Mouse (Mus musculus): ENCODE data around the gene Myt1l. TPM values are rescaled to one million over a fixed set of nuclear protein-coding genes. Genes with fewer than 3 reads are reported as not detected.

The Myt1l gene
- total RNA-seq, 2 experiments from 2014 or later, result 210 to 254 TPM

DNA sequence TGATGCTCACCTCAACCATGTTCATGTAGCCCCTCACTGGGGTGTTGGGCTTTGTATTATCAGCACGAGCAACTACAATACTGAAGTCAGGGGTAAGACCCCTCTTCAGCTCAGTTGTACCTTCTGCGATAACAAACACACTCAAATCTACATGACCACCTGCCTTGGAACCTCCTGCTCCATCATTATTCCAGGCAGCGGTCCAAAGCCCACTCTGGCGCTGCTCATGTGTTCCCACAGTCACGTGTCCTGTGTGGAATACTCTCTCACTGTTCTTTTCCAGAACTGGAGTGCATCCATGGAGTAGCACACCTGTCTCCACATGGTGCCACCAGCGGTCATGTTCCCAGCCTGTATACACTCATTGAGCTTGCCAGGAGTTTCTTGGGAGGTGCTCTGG lies 42.2 kb downstream of the Myt1l start:
- intact Hi-C loops (cut with DNase I), result no loop called here
- Histone ChIP-seq H3K27ac (no peak overlapping the region; the same call in 1 of the 2 replicates), H3K4me3 (no peak overlapping the region)
- no peak for DNase-seq (ENCODE audit: extremely low spot score in 1 of 2, low spot score in 2 of 2)
- TF ChIP-seq CTCF (IDR thresholded peaks at IDR 0.05), result no peak

- H3K27ac ChIP-seq, result peak overlapping the region; percentile 73
- intact Hi-C loops (cut with DNase I), result no loop called here
- DNase-seq (ENCODE audit: extremely low spot score in 1 of 2, low spot score in 2 of 2), result no peak
- TF ChIP-seq CTCF (IDR thresholded peaks at IDR 0.05), result no peak
- H3K4me3 ChIP-seq, result no peak overlapping the region
Measured at GRCm38 (mm10) chr12:29571613-29572012, 43.4 kb downstream of the Myt1l start.

DNA sequence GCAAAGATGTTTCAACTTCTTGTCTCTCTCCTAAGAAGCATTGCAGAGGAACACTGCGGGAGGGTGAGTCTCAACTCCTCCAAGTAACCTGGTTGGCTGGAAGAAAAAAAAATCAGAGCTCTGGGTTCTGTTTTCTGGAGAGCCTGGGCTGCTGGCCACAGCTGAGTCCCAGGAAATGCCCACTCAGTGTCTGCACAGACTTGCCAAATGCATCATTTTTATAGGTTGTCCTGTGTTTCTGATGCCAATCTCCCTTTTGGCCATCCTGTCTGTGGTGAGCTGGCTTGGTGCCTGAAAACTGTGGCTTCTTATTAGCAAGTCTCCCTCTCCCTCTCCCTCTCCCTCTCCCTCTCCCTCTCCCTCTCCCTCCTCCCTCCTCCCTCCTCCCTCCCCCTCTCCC lies 65.6 kb downstream of the Myt1l start:
- TF ChIP-seq CTCF (IDR thresholded peaks at IDR 0.05), result no peak
- Histone ChIP-seq H3K27ac (peak overlapping the region; percentile 44; the same call in 1 of the 2 replicates), H3K4me3 (no peak overlapping the region)
- intact Hi-C loops (cut with DNase I), result loop anchor here (2.0 kb wide), 1 partner anchor 225 kb away; no protein-coding TSS in a partner anchor
- peak in 1 of 2 experiments; percentile 62 for DNase-seq (ENCODE audit: extremely low spot score in 1 of 2, low spot score in 2 of 2)

- Histone ChIP-seq H3K27ac (no peak overlapping the region), H3K4me3 (no peak overlapping the region)
- TF ChIP-seq CTCF (IDR thresholded peaks at IDR 0.05), result peak; percentile 66
- intact Hi-C loops (cut with DNase I), result loop anchor here (5.0 kb wide), 1 partner anchor 237 kb away; no protein-coding TSS in a partner anchor
- DNase-seq (ENCODE audit: extremely low spot score in 1 of 2, low spot score in 2 of 2), result no peak
Measured at GRCm38 (mm10) chr12:29599916-29600315, 71.7 kb downstream of the Myt1l start.

- no peak for TF ChIP-seq CTCF (IDR thresholded peaks at IDR 0.05)
- Histone ChIP-seq H3K27ac (peak overlapping the region; percentile 51; the same call in 1 of the 2 replicates), H3K4me3 (no peak overlapping the region)
- intact Hi-C loops (cut with DNase I), result loop anchor here (5.0 kb wide), 1 partner anchor 236 kb away; no protein-coding TSS in a partner anchor
- no peak for DNase-seq (ENCODE audit: extremely low spot score in 1 of 2, low spot score in 2 of 2)
Measured at GRCm38 (mm10) chr12:29601223-29601622, 73.0 kb downstream of the Myt1l start.

DNA sequence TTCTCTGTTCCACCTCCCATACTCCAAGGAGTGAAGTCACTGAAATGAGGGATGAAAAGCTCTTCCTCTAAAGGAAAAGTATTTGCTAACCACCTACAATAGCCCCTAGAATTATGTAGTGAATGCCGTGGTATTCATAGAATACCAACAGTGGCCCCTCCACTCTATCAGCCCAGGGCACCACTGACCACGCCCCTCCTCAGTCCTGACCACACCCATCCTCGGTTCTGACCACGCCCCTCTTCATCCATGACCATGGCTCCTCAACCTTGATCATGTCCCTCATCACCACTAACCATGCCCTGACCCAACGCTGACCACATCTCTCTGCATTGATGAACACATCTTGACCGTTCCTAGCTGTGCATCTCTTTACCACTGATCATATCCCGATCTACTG lies 76.5 kb downstream of the Myt1l start:
- no peak for DNase-seq (ENCODE audit: extremely low spot score in 1 of 2, low spot score in 2 of 2)
- Histone ChIP-seq H3K4me3 (no peak overlapping the region), H3K27ac (peak overlapping the region; percentile 78)
- TF ChIP-seq CTCF (IDR thresholded peaks at IDR 0.05), result no peak
- intact Hi-C loops (cut with DNase I), result loop anchor here (5.0 kb wide), 1 partner anchor 233 kb away; no protein-coding TSS in a partner anchor

GRCm38 (mm10) chr12:29605124-29605523 lies 76.9 kb downstream of the Myt1l start:
- H3K4me3 ChIP-seq, result no peak overlapping the region
- DNase-seq (ENCODE audit: extremely low spot score in 1 of 2, low spot score in 2 of 2), result no peak
- TF ChIP-seq CTCF (IDR thresholded peaks at IDR 0.05), result no peak
- H3K27ac ChIP-seq, result peak overlapping the region; percentile 78
- intact Hi-C loops (cut with DNase I), result no loop called here

GRCm38 (mm10) chr12:29606221-29606620 lies 78.0 kb downstream of the Myt1l start:
- no peak for TF ChIP-seq CTCF (IDR thresholded peaks at IDR 0.05)
- H3K4me3 ChIP-seq, result no peak overlapping the region; the same call in 1 of the 2 replicates
- intact Hi-C loops (cut with DNase I), result no loop called here
- H3K27ac ChIP-seq, result peak overlapping the region; percentile 80
- no peak for DNase-seq (ENCODE audit: extremely low spot score in 1 of 2, low spot score in 2 of 2)

DNA sequence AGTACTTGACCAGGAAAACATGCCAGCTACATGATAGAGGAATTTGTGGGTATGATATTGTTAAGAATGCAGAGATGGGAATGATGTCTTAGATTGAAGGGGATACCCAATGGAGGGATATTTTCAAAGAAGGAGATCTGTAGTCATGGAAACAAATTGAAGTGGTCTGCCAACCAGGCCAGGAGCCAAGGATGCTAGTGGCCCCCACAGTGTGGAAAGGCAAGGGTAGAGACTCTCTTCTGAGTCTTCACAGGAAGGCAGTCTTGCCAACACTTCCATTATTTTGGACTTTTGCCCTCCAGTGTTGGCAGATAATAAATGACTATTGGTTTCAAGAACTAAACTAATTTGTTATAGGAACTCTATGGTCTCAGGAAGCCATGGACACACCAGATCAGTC lies 89.6 kb downstream of the Myt1l start:
- TF ChIP-seq CTCF (IDR thresholded peaks at IDR 0.05), result no peak
- Histone ChIP-seq H3K4me3 (no peak overlapping the region), H3K27ac (no peak overlapping the region)
- no peak for DNase-seq (ENCODE audit: extremely low spot score in 1 of 2, low spot score in 2 of 2)
- intact Hi-C loops (cut with DNase I), result no loop called here

DNA sequence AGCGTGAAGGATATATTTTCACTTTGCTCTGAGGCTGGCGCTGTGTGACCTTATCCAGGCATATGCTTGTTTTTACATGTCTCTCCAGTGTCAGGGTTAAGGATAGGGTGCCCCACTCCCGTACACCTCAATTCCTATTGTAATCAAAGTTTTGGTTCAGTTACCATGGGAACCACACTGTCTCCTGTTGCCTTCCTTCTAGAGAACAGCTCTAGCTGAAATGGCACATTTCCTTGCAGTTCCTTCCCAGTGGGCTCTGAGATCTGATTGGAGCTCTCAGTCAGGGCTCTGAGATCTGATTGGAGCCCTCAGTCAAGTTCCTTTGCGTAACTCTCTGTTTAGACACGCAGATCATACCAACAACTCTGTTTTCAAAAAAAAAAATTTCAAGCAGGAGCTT lies 93.3 kb downstream of the Myt1l start:
- intact Hi-C loops (cut with DNase I), result no loop called here
- no peak for TF ChIP-seq CTCF (IDR thresholded peaks at IDR 0.05)
- DNase-seq (ENCODE audit: extremely low spot score in 1 of 2, low spot score in 2 of 2), result no peak
- Histone ChIP-seq H3K27ac (no peak overlapping the region), H3K4me3 (no peak overlapping the region)

DNA sequence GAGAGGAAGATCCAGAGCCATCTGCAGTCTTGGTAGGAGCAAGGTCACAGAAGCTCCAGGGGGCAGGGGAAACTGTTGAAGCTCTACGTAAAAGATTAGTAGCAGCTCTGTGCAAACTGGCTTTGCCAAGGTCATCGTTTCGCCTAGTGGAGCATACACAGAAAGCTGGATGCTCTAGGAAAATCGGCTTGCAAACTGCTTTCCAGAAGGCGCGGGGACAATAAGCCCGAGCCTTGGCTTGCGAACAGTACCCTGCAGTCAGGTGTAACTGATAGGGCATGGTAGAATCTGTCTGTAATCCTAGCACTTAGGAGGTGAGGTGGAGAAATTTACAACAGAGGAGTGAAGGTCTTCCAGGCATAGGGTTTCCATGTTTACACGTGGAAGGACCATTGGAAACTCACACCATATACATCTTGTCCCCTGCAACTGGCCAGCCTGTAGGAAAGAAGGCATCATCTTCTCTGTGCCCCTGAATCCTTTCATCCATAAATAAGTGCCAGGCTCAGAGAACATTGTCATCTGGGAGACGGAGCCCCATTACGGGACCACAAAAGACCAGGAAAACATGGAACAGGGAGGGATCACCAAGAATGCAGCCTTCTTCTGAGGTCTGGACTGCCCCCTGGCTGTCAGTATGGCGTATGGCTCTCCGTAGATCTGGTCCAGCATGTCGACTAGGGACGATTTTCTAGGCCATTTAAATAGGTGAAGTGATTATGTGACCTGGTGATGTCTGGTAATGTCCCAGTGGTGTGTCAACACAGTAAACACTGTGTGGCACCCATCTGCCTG lies 100.0 kb downstream of the Myt1l start:
- intact Hi-C loops (cut with DNase I), result no loop called here
- no peak overlapping the region for H3K27ac ChIP-seq
- H3K4me3 ChIP-seq, result no peak overlapping the region
- peak; percentile 52 for TF ChIP-seq CTCF (IDR thresholded peaks at IDR 0.05)
- DNase-seq (ENCODE audit: extremely low spot score in 1 of 2, low spot score in 2 of 2), result no peak

GRCm38 (mm10) chr12:29629875-29630538 lies 101.8 kb downstream of the Myt1l start:
- TF ChIP-seq CTCF (IDR thresholded peaks at IDR 0.05), result no peak; the same call in 1 of the 2 replicates
- peak in 1 of 2 experiments; percentile 52 for DNase-seq (ENCODE audit: extremely low spot score in 1 of 2, low spot score in 2 of 2)
- Histone ChIP-seq H3K27ac (peak overlapping the region; percentile 41), H3K4me3 (no peak overlapping the region)
- intact Hi-C loops (cut with DNase I), result no loop called here

Measured in left cerebral cortex, adult 2 months (tissue).